Mouse (Mus musculus) lung, adult 18-20 months (tissue): ENCODE results near the gene Alg14.
A peak's percentile ranks its signal among the peaks of the same experiment; 100 is the strongest.

Experiments
- DNase-seq, 2 experiments: peaks; one replicate each; pipeline ENCODE4 v3.0.0; 2022; ENCODE audit warnings: mixed read lengths in 2 of 2

Gene Alg14

GRCm38 (mm10) chr3:121279679-121280078 is 11.9 kb upstream of the Alg14 start:
- no peak for DNase-seq

- no peak for DNase-seq
Observed at GRCm38 (mm10) chr3:121282998-121283397, 8.6 kb upstream of the Alg14 start, which contains the start of gene Tmem56. Tmem56 (minus strand) TSS chr3:121283098.

- no peak for DNase-seq
Observed at GRCm38 (mm10) chr3:121285219-121285618, 6.4 kb upstream of the Alg14 start.

- DNase-seq: no peak
Observed at GRCm38 (mm10) chr3:121287151-121287550, 4.4 kb upstream of the Alg14 start.

GRCm38 (mm10) chr3:121290681-121291080 is 892 bp upstream of the Alg14 start:
- no peak for DNase-seq

GRCm38 (mm10) chr3:121291225-121291559 is 381 bp upstream of the Alg14 start:
- no peak for DNase-seq

- DNase-seq: no peak
Observed at GRCm38 (mm10) chr3:121294200-121294599, 2.6 kb downstream of the Alg14 start.

- no peak for DNase-seq
Observed at GRCm38 (mm10) chr3:121306641-121307040, 15.1 kb downstream of the Alg14 start.

- DNase-seq: peak; percentile 70 to 77
Observed at GRCm38 (mm10) chr3:121307532-121308234, 16.1 kb downstream of the Alg14 start.

- no peak for DNase-seq
Observed at GRCm38 (mm10) chr3:121308935-121309334, 17.4 kb downstream of the Alg14 start.

- no peak for DNase-seq
Observed at GRCm38 (mm10) chr3:121309429-121309828, 17.9 kb downstream of the Alg14 start.

- DNase-seq: peak in 1 of 2 experiments; percentile 18
Observed at GRCm38 (mm10) chr3:121309896-121310714, 18.5 kb downstream of the Alg14 start.

- DNase-seq: no peak
Observed at GRCm38 (mm10) chr3:121312426-121312825, 20.9 kb downstream of the Alg14 start.

GRCm38 (mm10) chr3:121312979-121313378 is 21.4 kb downstream of the Alg14 start:
- no peak for DNase-seq

- no peak for DNase-seq
Observed at GRCm38 (mm10) chr3:121314149-121314548, 22.6 kb downstream of the Alg14 start.

GRCm38 (mm10) chr3:121315498-121315897 is 23.9 kb downstream of the Alg14 start:
- DNase-seq: no peak

GRCm38 (mm10) chr3:121319906-121320305 is 28.3 kb downstream of the Alg14 start:
- no peak for DNase-seq

- no peak for DNase-seq
Observed at GRCm38 (mm10) chr3:121320896-121321295, 29.3 kb downstream of the Alg14 start.

- no peak for DNase-seq
Observed at GRCm38 (mm10) chr3:121323371-121323770, 31.8 kb downstream of the Alg14 start.

GRCm38 (mm10) chr3:121327406-121327805 is 35.8 kb downstream of the Alg14 start:
- DNase-seq: no peak

- DNase-seq: no peak
Observed at GRCm38 (mm10) chr3:121329647-121330046, 38.1 kb downstream of the Alg14 start.

GRCm38 (mm10) chr3:121330244-121330646 is 38.7 kb downstream of the Alg14 start:
- no peak for DNase-seq

- DNase-seq: no peak
Observed at GRCm38 (mm10) chr3:121336234-121336890, 44.8 kb downstream of the Alg14 start.

GRCm38 (mm10) chr3:121338687-121339086 is 47.1 kb downstream of the Alg14 start:
- no peak for DNase-seq
